Comparison of ENCODE assay signal across 8 mouse cellular contexts in genomic region chr7:74367350-74367749, GRCm38 (mm10).
DNase-seq lines count a peak whose midpoint lies in the region; ATAC-seq lines count a peak whose summit lies in the region.

No protein-coding gene starts in this region.

- H3K27me3 ChIP-seq in neural tube, embryonic 11.5 days (ENCODE audit: control insufficient read depth, insufficient read depth, low read length) = no peaks in the 10 kb centered on the region

- H3K4me2 ChIP-seq in neural tube, embryonic 11.5 days (ENCODE audit: low read depth) = no peak overlapping the region

- no peaks in the 10 kb centered on the region for H3K36me3 ChIP-seq in neural tube, embryonic 11.5 days (ENCODE audit: control insufficient read depth, insufficient read depth, low read length)

- no peaks in the 10 kb centered on the region for H3K9me3 ChIP-seq in neural tube, embryonic 11.5 days (ENCODE audit: control insufficient read depth, low read length)

- no peak overlapping the region for H3K9ac ChIP-seq in neural tube, embryonic 11.5 days (ENCODE audit: low read length)

- H3K4me3 ChIP-seq in neural tube, embryonic 11.5 days (ENCODE audit: low read depth, low read length) = no peak overlapping the region

- WGBS in neural tube, embryonic 11.5 days = 37% methylated on average over 7 of the region's 7 CpGs

- 0 out of 2 replicates have a peak, but pooled peaks cover 4% of the 10 kb centered on the region for H3K4me1 ChIP-seq in neural tube, embryonic 11.5 days (ENCODE audit: control insufficient read depth, insufficient read depth, low read length)

- peak; percentile 60 for DNase-seq in cerebellum, adult 11 months
- peak; percentile 35 for DNase-seq in 3T3-L1 (ENCODE audit: low read depth, low spot score)
- peak; percentile 74 to 84 for DNase-seq in cerebellum, postnatal 25 days
- DNase-seq in gastrocnemius, postnatal 25 days = peak; percentile 40
- DNase-seq in left cerebral cortex, postnatal 25 days (ENCODE audit: low spot score in 2 of 2) = peak; percentile 63 to 70
- DNase-seq in neural tube, embryonic 11.5 days (ENCODE audit: low spot score) = peak; percentile 65
- DNase-seq in adrenal gland, adult 8-10 months = no peak

- intact Hi-C loops in left cerebral cortex, postnatal 25 days (cut with DNase I) = loop anchor here (2.0 to 5.0 kb wide), 2 partner anchors 187 to 1000 kb away; partner anchors contain the start of gene Slco3a1

- H3K27ac ChIP-seq in neural tube, embryonic 11.5 days (ENCODE audit: low read depth, low read length) = no peak overlapping the region

- no peak; the same call in 1 of the 2 replicates for ATAC-seq in cerebellum, adult (ENCODE audit: insufficient number of reproducible peaks, low FRiP score, low TSS enrichment)
- no peak for ATAC-seq in neural tube, embryonic 11.5 days (ENCODE audit: insufficient read depth, low FRiP score, low TSS enrichment)
